Mouse (Mus musculus) olfactory bulb, adult 2 months (tissue): ENCODE measurements around the gene Ccl20. TPM values are rescaled to one million over a fixed set of nuclear protein-coding genes. Genes with fewer than 3 reads are reported as not detected.

Experiments
- H3K27ac ChIP-seq: fragments of 200-500 bp; 2 replicates; pipeline ENCODE4 v1.5.1; 2012; ENCODE audit warnings: low read depth, low read length; ENCODE audit not compliant: insufficient read depth
- H3K4me1 ChIP-seq: fragments of 200-500 bp; 2 replicates; pipeline ENCODE4 v1.6.1; 2012; ENCODE audit warnings: low read length; ENCODE audit not compliant: control insufficient read depth, insufficient read depth
- H3K4me3 ChIP-seq: fragments of 200-500 bp; 2 replicates; pipeline ENCODE4 v1.5.1; 2012; ENCODE audit warnings: mild to moderate bottlenecking, low read depth, low read length, moderate library complexity; ENCODE audit not compliant: insufficient read depth
- CTCF ChIP-seq: fragments of 200-500 bp; IDR thresholded peaks from 2 replicates; pipeline ENCODE4 v1.5.1; 2012; ENCODE audit warnings: low read depth, mild to moderate bottlenecking, low read length, moderate library complexity; ENCODE audit not compliant: insufficient read depth
- POLR2A ChIP-seq: fragments of 200-500 bp; IDR thresholded peaks from 2 replicates; pipeline ENCODE4 v1.6.1; 2012; ENCODE audit warnings: mild to moderate bottlenecking, low read depth, low read length, moderate library complexity; ENCODE audit not compliant: insufficient read depth
- WGBS: fragments of 180-500 bp; shearing (Covaris S2); methylation state at CpG from one replicate; pipeline ENCODE4 v1.1.7; 2018; 5-methylcytosine and 5-hydroxymethylcytosine counted together
- polyA plus RNA-seq: library from polyadenylated mRNA; stranded (reverse); fragments of >200 nt; gene quantifications from 2 replicates; pipeline ENCODE4 v1.2.4, GENCODE M21; 2012; ENCODE audit warnings: low replicate concordance; ENCODE audit not compliant: missing spikeins, insufficient read depth, insufficient read length

The Ccl20 gene
- polyA plus RNA-seq, 1 experiment, result not detected

- Histone ChIP-seq H3K27ac (no peak overlapping the region), H3K4me3 (no peak overlapping the region), H3K4me1 (peaks cover 3% of the 10 kb centered on the region; the same call in 1 of the 2 replicates)
- no peak for TF ChIP-seq POLR2A
- no peak for TF ChIP-seq CTCF
- WGBS, result 88% methylated on average over 3 of the region's 3 CpGs
Observed at GRCm38 (mm10) chr1:83161658-83162057, 45.1 kb downstream of the Ccl20 start.

DNA sequence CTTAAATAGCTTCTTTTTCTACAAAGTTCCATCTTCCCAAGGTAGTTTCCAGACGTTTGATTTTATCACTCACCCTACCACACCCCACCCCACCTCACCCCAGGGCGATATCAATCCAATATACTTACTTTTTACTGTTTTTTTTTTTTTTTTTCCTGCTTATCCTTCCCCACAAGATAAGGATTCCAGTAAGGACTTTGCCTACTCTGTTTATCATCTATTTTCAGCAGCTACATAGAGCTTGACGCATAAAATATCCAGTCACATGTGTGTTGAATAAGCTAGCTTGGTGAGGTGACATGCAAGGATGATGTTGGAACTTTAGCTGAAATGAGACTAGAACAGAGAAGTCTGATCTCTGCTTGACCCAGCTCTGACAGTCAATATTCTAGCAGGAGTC lies 47.5 kb downstream of the Ccl20 start:
- no peak for TF ChIP-seq POLR2A
- no peak for TF ChIP-seq CTCF
- peaks cover 3% of the 10 kb centered on the region; the same call in 1 of the 2 replicates for H3K4me1 ChIP-seq
- no peak overlapping the region for H3K4me3 ChIP-seq
- H3K27ac ChIP-seq, result no peak overlapping the region
- 88% methylated on average over 3 of the region's 3 CpGs for WGBS

Other genes starting within 250 kb of the Ccl20 start
- not detected in 2 replicates for gene A030005L19Rik, start 203.4 kb upstream of the Ccl20 start, polyA plus RNA-seq
- gene A030014E15Rik, start 191.8 kb upstream of the Ccl20 start, polyA plus RNA-seq, result not detected in 2 replicates
- gene Gm6217, start 185.4 kb upstream of the Ccl20 start, polyA plus RNA-seq, result not detected in 2 replicates
- gene A030003K21Rik, start 173.4 kb upstream of the Ccl20 start, polyA plus RNA-seq, result not detected in 2 replicates
- not detected in 2 replicates for gene Gm7544, start 160.8 kb upstream of the Ccl20 start, polyA plus RNA-seq
- not detected in 2 replicates for gene Gm47955, start 156.5 kb upstream of the Ccl20 start, polyA plus RNA-seq
- gene Gm47959, start 116.2 kb upstream of the Ccl20 start, polyA plus RNA-seq, result not detected in 2 replicates
- gene Slc19a3, start 78.3 kb upstream of the Ccl20 start, polyA plus RNA-seq, result not detected in 2 replicates
- not detected in 2 replicates for gene Krtap28-10, start 74.3 kb upstream of the Ccl20 start, polyA plus RNA-seq
- not detected in 2 replicates for gene Gm47969, start 71.8 kb upstream of the Ccl20 start, polyA plus RNA-seq
- gene A030005K14Rik, start 57.4 kb upstream of the Ccl20 start, polyA plus RNA-seq, result not detected in 2 replicates
- gene Krtap28-13, start 55.8 kb upstream of the Ccl20 start, polyA plus RNA-seq, result not detected in 2 replicates
- not detected in 2 replicates for gene Daw1, start 43.0 kb downstream of the Ccl20 start, polyA plus RNA-seq